Mouse (Mus musculus): ENCODE results near the gene Pilra. TPM values are rescaled to one million over a fixed set of nuclear protein-coding genes. Genes with fewer than 3 reads are reported as not detected.
"Not testable (repeated sequence)": the region's sequence is repeated elsewhere in the genome, so short reads cannot be mapped to it uniquely, and the experiment has no call there.

Gene Pilra
- 2.5 and 3.0 TPM in 2 replicates for polyA plus RNA-seq (2014; fragmentation: Nextera tagmentation; extraction: Ambion mirVana)

- not testable (repeated sequence) for H3K27ac ChIP-seq (ENCODE audit: low read depth); H3K4me1 ChIP-seq (replicated peaks; ENCODE audit: control insufficient read depth, insufficient read depth, low read length); H3K9ac ChIP-seq (ENCODE audit: low read length); H3K36me3 ChIP-seq (ENCODE audit: control insufficient read depth, insufficient read depth, low read length); H3K4me2 ChIP-seq (ENCODE audit: low read length); DNase-seq (ENCODE audit: low spot score); H3K4me3 ChIP-seq (ENCODE audit: low read depth, low read length); H3K9me3 ChIP-seq (ENCODE audit: control insufficient read depth, low read length); H3K27me3 ChIP-seq (replicated peaks; ENCODE audit: control insufficient read depth, insufficient read depth, low read length); ATAC-seq (replicated peaks; ENCODE audit: low FRiP score, low TSS enrichment, low read depth)
- WGBS, result 86% methylated on average over 2 of the region's 2 CpGs
Measured at GRCm38 (mm10) chr5:137835966-137836520, at the start of gene Pilra. TSS of gene Pilra (minus strand) at chr5:137836281.

GRCm38 (mm10) chr5:137883345-137883744 lies 47.3 kb upstream of the Pilra start:
- DNase-seq (ENCODE audit: low spot score) (no peak), ATAC-seq (replicated peaks; ENCODE audit: low FRiP score, low TSS enrichment, low read depth) (no peak)
- no peaks in the 10 kb centered on the region for H3K4me1 ChIP-seq (replicated peaks; ENCODE audit: control insufficient read depth, insufficient read depth, low read length)
- no peak overlapping the region for H3K9ac ChIP-seq (ENCODE audit: low read length)
- H3K27me3 ChIP-seq (replicated peaks; ENCODE audit: control insufficient read depth, insufficient read depth, low read length), result no peaks in the 10 kb centered on the region
- no peaks in the 10 kb centered on the region for H3K36me3 ChIP-seq (ENCODE audit: control insufficient read depth, insufficient read depth, low read length)
- H3K4me3 ChIP-seq (ENCODE audit: low read depth, low read length), result no peak overlapping the region
- no peak overlapping the region for H3K4me2 ChIP-seq (ENCODE audit: low read length)
- H3K9me3 ChIP-seq (ENCODE audit: control insufficient read depth, low read length), result no peaks in the 10 kb centered on the region
- 81% methylated on average over 3 of the region's 3 CpGs for WGBS
- H3K27ac ChIP-seq (ENCODE audit: low read depth), result no peak overlapping the region

GRCm38 (mm10) chr5:137882922-137883321 lies 46.8 kb upstream of the Pilra start:
- no peak for ATAC-seq (replicated peaks; ENCODE audit: low FRiP score, low TSS enrichment, low read depth)

GRCm38 (mm10) chr5:137877860-137878259 lies 41.8 kb upstream of the Pilra start:
- no peaks in the 10 kb centered on the region for H3K9me3 ChIP-seq (ENCODE audit: control insufficient read depth, low read length)
- H3K36me3 ChIP-seq (ENCODE audit: control insufficient read depth, insufficient read depth, low read length), result no peaks in the 10 kb centered on the region
- H3K27ac ChIP-seq (ENCODE audit: low read depth), result no peak overlapping the region
- no peaks in the 10 kb centered on the region for H3K4me1 ChIP-seq (replicated peaks; ENCODE audit: control insufficient read depth, insufficient read depth, low read length)
- H3K9ac ChIP-seq (ENCODE audit: low read length), result no peak overlapping the region
- no peak overlapping the region for H3K4me2 ChIP-seq (ENCODE audit: low read length)
- H3K4me3 ChIP-seq (ENCODE audit: low read depth, low read length), result no peak overlapping the region
- H3K27me3 ChIP-seq (replicated peaks; ENCODE audit: control insufficient read depth, insufficient read depth, low read length), result no peaks in the 10 kb centered on the region
- 56% methylated on average over 2 of the region's 2 CpGs for WGBS
- no peak for DNase-seq (ENCODE audit: low spot score)
- ATAC-seq (replicated peaks; ENCODE audit: low FRiP score, low TSS enrichment, low read depth), result no peak

More at GRCm38 (mm10) chr5:137882922-137883321, 46.8 kb upstream of the Pilra start:
- H3K4me1 ChIP-seq (replicated peaks; ENCODE audit: control insufficient read depth, insufficient read depth, low read length), result no peaks in the 10 kb centered on the region
- no peak overlapping the region for H3K9ac ChIP-seq (ENCODE audit: low read length)
- H3K4me2 ChIP-seq (ENCODE audit: low read length), result no peak overlapping the region
- H3K36me3 ChIP-seq (ENCODE audit: control insufficient read depth, insufficient read depth, low read length), result no peaks in the 10 kb centered on the region
- H3K9me3 ChIP-seq (ENCODE audit: control insufficient read depth, low read length), result no peaks in the 10 kb centered on the region
- 78% methylated on average over 4 of the region's 4 CpGs for WGBS
- no peaks in the 10 kb centered on the region for H3K27me3 ChIP-seq (replicated peaks; ENCODE audit: control insufficient read depth, insufficient read depth, low read length)
- no peak overlapping the region for H3K27ac ChIP-seq (ENCODE audit: low read depth)
- H3K4me3 ChIP-seq (ENCODE audit: low read depth, low read length), result no peak overlapping the region
- DNase-seq (ENCODE audit: low spot score), result no peak

- H3K4me3 ChIP-seq (ENCODE audit: low read depth, low read length), result no peak overlapping the region
- no peaks in the 10 kb centered on the region for H3K36me3 ChIP-seq (ENCODE audit: control insufficient read depth, insufficient read depth, low read length)
- no peaks in the 10 kb centered on the region for H3K9me3 ChIP-seq (ENCODE audit: control insufficient read depth, low read length)
- DNase-seq (ENCODE audit: low spot score), result no peak
- H3K9ac ChIP-seq (ENCODE audit: low read length), result no peak overlapping the region
- WGBS, result 80% methylated on average over 2 of the region's 2 CpGs
- H3K4me1 ChIP-seq (replicated peaks; ENCODE audit: control insufficient read depth, insufficient read depth, low read length), result no peaks in the 10 kb centered on the region
- no peaks in the 10 kb centered on the region for H3K27me3 ChIP-seq (replicated peaks; ENCODE audit: control insufficient read depth, insufficient read depth, low read length)
- no peak overlapping the region for H3K27ac ChIP-seq (ENCODE audit: low read depth)
- ATAC-seq (replicated peaks; ENCODE audit: low FRiP score, low TSS enrichment, low read depth), result no peak
- no peak overlapping the region for H3K4me2 ChIP-seq (ENCODE audit: low read length)
Measured at GRCm38 (mm10) chr5:137875054-137875453, 39.0 kb upstream of the Pilra start.

GRCm38 (mm10) chr5:137872381-137872702 lies 36.3 kb upstream of the Pilra start:
- not testable (repeated sequence) for H3K4me1 ChIP-seq (replicated peaks; ENCODE audit: control insufficient read depth, insufficient read depth, low read length); H3K9ac ChIP-seq (ENCODE audit: low read length); ATAC-seq (replicated peaks; ENCODE audit: low FRiP score, low TSS enrichment, low read depth); H3K27ac ChIP-seq (ENCODE audit: low read depth); H3K27me3 ChIP-seq (replicated peaks; ENCODE audit: control insufficient read depth, insufficient read depth, low read length); H3K4me3 ChIP-seq (ENCODE audit: low read depth, low read length); H3K36me3 ChIP-seq (ENCODE audit: control insufficient read depth, insufficient read depth, low read length); DNase-seq (ENCODE audit: low spot score); H3K9me3 ChIP-seq (ENCODE audit: control insufficient read depth, low read length); H3K4me2 ChIP-seq (ENCODE audit: low read length)
- 50% methylated on average over 1 of the region's 1 CpGs for WGBS

- H3K4me2 ChIP-seq (ENCODE audit: low read length), result not testable (repeated sequence)
Measured at GRCm38 (mm10) chr5:137871644-137872380, 35.7 kb upstream of the Pilra start, which contains the start of gene Pilrb2. TSS of gene Pilrb2 (minus strand) at chr5:137871815.

GRCm38 (mm10) chr5:137868600-137868999 lies 32.5 kb upstream of the Pilra start:
- not testable (repeated sequence) for DNase-seq (ENCODE audit: low spot score); H3K4me1 ChIP-seq (replicated peaks; ENCODE audit: control insufficient read depth, insufficient read depth, low read length); H3K27me3 ChIP-seq (replicated peaks; ENCODE audit: control insufficient read depth, insufficient read depth, low read length); H3K9ac ChIP-seq (ENCODE audit: low read length); H3K4me2 ChIP-seq (ENCODE audit: low read length); ATAC-seq (replicated peaks; ENCODE audit: low FRiP score, low TSS enrichment, low read depth); H3K27ac ChIP-seq (ENCODE audit: low read depth); H3K36me3 ChIP-seq (ENCODE audit: control insufficient read depth, insufficient read depth, low read length); H3K4me3 ChIP-seq (ENCODE audit: low read depth, low read length); H3K9me3 ChIP-seq (ENCODE audit: control insufficient read depth, low read length)
- WGBS, result 70% methylated on average over 2 of the region's 2 CpGs

More at GRCm38 (mm10) chr5:137871644-137872380, 35.7 kb upstream of the Pilra start, which contains the start of gene Pilrb2:
- H3K9me3 ChIP-seq (ENCODE audit: control insufficient read depth, low read length); H3K27ac ChIP-seq (ENCODE audit: low read depth); H3K4me1 ChIP-seq (replicated peaks; ENCODE audit: control insufficient read depth, insufficient read depth, low read length); H3K36me3 ChIP-seq (ENCODE audit: control insufficient read depth, insufficient read depth, low read length); H3K4me3 ChIP-seq (ENCODE audit: low read depth, low read length); ATAC-seq (replicated peaks; ENCODE audit: low FRiP score, low TSS enrichment, low read depth); H3K9ac ChIP-seq (ENCODE audit: low read length); DNase-seq (ENCODE audit: low spot score); H3K27me3 ChIP-seq (replicated peaks; ENCODE audit: control insufficient read depth, insufficient read depth, low read length): not testable (repeated sequence)
- WGBS, result 71% methylated on average over 2 of the region's 3 CpGs

- H3K27me3 ChIP-seq (replicated peaks; ENCODE audit: control insufficient read depth, insufficient read depth, low read length); H3K27ac ChIP-seq (ENCODE audit: low read depth); H3K36me3 ChIP-seq (ENCODE audit: control insufficient read depth, insufficient read depth, low read length); H3K4me2 ChIP-seq (ENCODE audit: low read length); ATAC-seq (replicated peaks; ENCODE audit: low FRiP score, low TSS enrichment, low read depth); H3K4me1 ChIP-seq (replicated peaks; ENCODE audit: control insufficient read depth, insufficient read depth, low read length); DNase-seq (ENCODE audit: low spot score); H3K9ac ChIP-seq (ENCODE audit: low read length); H3K4me3 ChIP-seq (ENCODE audit: low read depth, low read length); H3K9me3 ChIP-seq (ENCODE audit: control insufficient read depth, low read length): not testable (repeated sequence)
- WGBS, result 88% methylated on average over 1 of the region's 1 CpGs
Measured at GRCm38 (mm10) chr5:137864008-137864407, 27.9 kb upstream of the Pilra start.

Measured in intestine, embryonic 14.5 days (tissue).